Mouse (Mus musculus): Measurements from ENCODE around the gene Zfp827.

Gene Zfp827

DNA sequence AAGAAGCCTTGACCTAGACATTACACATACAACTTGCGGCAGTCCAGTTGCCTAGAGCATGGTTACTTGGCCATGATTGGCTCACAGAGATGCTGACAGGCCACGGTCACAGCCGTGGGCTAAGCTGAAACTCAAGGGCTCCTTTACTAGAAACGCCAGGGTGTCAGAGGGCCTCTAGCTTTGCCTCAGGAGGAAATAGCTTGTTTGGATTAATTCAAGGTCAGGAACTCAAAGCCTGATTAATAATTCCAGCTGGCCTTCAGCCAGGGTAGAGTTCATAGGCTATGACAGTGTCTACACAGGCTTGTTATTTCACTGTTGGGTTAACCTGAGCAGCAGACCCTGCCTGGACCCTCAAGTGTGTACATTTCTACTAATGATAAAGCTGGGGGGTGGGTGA lies 132.1 kb downstream of the Zfp827 start:
- DNase-seq, result peak; percentile 62

DNA sequence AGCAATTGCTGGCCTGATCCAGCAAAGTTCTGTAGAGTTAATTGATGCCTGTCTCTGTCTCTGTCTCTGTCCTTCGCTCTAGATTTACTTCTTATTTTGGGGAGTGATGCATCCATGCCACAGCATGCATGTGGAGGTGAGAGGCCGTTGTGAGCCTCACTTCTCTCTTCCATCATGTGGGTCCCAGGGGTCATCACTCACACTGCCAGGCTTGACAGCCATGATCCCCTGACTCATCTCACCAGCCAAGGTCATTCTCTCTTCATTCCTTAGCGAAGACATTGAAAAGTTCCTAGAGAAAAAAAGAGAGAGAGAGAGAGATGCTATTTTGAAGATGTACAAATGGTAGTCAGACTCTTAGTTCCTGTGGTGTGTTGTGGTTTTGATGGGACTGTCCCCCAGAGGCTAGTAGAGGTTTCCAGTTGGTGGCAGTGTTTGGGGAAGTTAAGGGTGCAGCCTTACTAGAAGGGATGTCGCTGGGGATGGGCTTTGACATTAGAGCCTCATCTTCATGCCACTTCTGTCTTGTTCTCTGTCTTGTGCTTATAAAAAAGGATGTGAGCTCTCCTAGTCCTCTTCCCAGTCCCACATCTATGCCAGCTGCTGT lies 133.0 kb downstream of the Zfp827 start:
- peak; percentile 32 for DNase-seq

DNA sequence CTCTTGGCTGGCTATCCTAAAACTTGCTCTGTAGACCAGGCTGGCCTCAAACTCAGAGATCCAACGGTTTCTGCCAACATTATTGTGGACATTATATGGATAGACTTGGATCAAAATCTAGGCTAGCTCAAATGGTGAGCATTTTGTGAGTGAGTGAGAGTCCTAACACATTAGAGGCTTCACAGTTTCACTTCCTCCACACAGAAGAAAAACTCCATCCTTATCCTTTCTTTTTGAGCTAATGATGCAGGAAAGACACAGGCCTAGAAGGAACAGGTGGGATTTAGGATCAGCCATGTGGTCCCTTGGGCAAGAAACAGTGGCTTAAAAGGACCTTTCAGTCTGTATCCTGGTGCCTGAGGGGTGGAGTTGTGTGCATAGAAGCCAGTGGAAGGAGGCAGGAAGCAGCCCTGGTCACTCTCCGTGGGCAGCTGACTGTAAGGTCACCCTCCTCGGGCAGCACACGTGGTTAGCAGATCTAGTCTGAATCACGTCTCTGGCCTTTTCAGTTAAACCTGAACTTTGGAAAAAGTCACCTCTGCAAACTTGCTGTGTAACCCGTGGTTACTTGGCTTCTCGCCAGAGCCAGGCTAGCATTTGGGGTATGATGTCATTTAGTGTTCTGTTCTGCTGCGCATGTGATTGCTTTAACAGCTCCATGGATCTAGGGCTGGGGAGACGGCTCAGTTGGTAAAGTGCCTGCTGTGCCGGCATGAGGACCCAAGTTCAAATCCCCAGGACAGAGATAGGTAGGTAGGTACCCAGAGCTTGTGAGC lies 134.5 kb downstream of the Zfp827 start:
- DNase-seq, result peak; percentile 70

DNA sequence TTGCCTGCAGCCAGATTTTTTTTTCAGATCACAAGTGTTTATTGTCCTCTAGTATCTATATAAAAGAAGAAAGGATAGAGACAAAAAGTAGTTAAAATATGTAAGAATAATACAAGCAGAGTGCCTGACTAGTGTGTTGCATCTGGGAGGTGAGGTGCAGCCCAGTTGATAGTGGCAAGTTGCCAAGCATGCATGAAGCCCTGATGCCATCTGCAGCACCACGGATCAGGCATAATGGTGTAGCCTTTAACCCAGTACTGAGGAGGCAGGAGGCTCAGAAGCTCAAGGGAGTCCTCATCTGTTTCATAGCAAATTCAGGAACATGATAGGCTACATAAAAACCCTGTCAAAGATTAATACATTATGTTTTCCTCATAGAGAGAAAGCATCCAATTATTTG lies 136.1 kb downstream of the Zfp827 start:
- no peak for DNase-seq

DNA sequence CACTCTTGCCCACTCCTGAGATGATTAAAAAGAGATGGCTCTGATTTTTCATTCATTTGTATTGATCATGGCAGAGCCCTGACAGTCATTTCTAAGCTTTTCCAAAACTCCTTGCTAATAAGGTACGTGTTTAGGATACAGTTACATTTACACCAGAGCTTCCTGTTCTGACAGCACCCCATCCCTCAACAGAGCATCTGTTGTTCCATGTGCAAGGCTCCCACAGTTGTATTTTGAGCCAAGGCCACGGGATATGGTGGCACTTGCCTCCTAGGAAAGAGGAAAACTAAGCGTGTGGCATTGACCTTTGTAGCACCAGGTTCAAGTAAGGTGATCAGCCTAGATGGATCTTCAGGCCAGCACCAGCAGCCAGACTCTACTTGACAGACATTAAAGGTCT lies 137.0 kb downstream of the Zfp827 start:
- no peak for DNase-seq

DNA sequence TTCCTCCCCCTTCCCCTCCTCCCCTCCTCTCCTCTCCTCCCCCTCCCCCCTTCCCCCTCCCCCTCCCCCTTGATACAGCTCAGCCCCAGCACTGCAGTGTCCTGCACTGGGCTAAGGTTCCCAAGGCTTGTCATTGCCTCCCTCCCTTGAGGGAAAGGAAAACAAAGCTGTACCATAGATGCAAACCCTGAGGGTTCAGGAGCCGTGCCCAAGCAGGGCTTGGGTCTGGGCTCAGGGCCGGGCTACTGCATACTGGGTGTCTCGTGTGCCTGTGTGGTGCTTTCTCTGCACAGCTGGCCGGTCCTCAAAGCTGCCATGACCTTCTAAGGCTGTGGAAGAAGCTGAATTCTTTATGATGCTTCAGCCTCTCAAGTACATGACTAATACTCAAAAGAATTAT lies 145.4 kb downstream of the Zfp827 start:
- DNase-seq, result no peak

DNA sequence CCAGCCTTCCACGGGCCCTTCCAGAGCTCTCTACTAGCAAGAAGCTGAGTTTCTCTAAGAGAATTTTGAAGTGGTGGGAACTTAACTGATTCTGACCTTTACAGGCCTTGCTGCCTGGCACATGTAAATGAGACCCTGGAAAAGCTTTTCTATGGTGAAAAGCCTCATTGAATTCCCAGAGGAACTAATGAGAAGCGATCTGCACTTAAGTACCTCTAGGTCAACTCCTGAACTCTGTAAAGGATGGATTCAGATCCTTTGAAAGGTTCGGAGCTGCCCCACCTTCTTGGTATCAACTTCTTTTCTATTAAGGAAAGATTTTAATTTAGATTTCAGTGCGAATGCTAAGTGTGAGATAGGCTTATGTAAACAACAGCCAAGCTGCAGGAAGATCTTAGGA lies 147.8 kb downstream of the Zfp827 start:
- DNase-seq, result no peak

DNA sequence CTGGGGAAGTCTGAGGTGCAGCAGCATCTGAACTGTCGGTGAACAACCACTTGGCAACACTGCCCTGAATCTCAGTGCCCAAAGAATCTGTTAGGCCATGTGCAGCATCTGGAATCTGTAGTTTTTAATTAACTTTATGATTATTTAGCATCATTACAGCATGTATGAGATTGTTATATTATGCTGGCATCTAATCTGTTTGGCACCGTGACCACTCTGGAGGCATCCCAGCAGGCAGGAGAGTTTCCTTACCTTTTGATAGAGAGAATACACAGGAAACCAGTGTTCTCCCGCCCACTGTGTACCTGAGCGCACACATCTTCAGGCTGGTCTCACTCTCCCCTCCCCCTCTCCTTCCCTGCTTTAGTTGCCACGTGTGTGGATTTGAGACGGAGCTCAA lies 151.4 kb downstream of the Zfp827 start:
- no peak for DNase-seq

DNA sequence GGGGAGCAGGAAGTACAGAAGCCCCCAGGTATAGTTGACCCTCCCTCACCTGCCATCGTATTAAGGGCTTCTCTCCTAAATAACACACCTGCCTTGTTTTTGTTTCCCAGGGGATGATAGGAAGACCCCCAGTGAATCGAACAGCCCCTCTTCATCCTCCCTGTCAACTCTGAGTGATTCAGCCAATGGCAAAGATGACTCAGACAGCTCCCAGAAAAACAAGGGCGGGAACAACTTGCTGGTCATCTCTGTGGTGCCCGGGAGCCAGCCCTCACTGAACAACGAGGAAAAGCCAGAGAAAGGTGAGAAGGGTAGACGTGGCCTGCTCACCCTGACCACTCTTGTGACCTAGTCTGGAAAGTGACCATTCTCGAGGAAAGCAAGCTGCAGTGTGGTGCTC lies 157.3 kb downstream of the Zfp827 start:
- no peak for DNase-seq

DNA sequence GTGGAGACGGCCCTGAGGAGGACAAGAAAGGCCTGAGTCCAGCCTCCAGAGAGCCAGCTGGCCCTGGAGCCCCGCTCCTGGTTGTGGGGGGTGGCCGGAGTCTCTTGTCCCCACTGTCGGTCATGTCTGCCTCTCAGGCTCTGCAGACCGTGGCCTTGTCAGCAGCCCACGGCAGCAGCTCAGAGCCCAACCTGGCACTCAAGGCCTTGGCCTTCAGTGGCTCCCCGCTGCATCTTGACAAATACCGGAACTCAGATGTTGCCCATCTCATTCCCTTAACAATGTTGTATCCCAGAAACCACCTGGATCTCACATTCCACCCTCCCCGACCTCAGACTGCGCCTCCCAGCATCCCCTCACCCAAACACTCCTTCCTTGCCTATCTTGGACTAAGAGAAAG lies 161.8 kb downstream of the Zfp827 start:
- DNase-seq, result no peak

DNA sequence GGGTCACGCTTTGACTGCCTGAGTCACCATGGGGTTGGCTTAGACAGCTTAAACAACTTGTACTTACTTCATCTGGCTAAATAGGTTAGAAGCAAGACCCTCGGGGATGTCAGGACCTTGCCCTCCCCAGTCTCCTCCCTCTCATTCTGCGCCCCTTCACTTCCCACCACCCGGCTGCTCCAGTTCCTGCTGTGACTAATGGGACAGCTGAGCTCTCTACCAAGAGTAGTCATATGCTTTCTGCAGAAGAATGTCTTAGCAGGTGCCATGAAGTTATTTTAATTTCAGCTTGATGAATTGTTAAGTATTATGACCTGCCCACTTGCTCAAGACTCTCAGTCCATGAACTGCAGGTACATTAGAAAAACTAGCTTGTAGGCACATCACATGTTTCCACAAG lies 168.2 kb downstream of the Zfp827 start:
- DNase-seq, result no peak

DNA sequence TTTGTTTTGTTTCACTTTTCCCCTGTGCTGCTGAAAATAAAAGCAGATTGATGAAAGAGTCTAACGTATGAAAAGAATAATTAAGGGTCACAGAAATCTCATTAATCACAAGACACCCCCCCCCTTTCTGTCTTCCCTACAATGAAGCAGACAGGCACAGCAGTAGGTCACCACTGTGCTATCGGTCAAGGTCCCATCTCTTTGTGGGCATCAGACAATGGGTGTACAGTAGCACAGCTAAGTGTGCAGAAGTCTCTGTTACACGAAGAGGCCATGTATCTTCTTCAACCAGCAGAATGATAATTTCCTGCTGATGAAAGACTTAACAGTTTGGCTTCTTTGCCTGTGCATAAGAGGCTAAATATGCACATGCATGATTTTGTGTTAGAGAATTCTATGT lies 170.4 kb downstream of the Zfp827 start:
- DNase-seq, result no peak

DNA sequence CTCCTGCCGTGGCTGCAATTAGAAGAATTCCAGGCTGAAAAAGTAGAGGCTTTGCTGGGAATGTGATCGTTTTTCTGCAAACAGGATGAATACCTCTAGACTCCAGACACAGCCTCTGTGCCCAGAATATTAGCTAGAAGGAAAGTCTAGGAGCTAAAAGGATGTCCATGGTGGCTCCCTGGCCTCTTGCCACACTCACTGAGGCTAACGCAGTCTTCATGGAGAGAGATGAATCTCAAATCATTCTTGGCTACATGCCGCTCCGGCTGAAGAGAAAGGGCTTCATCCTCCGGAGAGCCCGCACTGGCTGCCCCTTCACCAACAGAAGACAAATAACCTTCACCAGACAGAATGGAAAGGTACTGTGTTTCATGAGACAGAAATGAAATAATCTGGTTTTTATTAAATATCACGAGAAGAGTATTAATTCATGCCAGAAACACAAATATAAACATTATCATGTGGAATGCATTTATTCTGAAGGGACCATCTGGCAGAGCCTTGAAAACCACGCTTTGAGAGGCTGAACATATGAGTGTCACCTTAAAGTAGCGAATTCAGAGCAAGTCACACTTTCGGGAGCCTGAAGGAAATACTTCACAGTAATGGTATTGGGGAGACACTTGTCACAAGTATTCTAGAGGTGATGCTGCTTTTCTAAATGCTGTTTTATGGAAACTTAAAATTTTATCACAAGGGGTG lies 173.4 kb downstream of the Zfp827 start:
- no peak for DNase-seq

DNA sequence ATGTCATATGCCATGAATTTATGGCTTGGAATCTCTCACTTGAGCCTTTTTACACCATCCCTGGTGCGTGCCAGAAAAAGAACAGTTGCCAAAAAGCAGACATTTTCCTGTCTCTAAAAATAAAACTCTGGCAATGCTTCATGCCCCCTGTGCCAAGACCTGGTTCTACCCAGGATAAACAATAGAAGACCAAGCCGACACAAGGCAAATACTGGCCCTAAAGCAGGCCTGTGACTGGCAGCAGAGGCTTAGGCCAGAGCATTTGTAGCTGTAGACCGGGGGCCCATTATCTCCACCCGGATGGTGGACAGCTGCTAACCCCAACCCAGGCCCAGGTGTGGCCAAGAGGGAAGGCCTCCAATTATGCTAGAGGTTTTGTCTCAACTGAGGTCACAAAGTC lies 178.7 kb downstream of the Zfp827 start:
- DNase-seq, result peak; percentile 42

DNA sequence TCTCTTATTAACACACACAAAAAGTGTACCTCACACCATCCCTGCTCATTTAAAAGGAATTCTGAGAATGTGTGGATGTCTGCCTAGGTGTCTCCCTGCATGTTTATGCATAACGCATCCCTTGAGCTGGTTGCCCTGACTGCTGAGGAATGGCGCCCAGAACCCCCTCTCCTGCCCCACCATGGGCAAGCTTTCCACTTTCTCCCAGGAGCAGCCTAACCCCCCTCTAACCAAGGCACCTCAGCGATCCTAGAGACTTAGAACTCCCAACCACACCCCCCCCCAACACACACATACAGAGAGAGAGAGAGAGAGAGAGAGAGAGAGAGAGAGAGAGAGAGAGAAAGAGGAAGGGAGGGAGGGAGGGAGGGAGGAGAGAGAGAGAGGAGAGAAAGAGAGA lies 179.9 kb downstream of the Zfp827 start:
- no peak for DNase-seq

DNA sequence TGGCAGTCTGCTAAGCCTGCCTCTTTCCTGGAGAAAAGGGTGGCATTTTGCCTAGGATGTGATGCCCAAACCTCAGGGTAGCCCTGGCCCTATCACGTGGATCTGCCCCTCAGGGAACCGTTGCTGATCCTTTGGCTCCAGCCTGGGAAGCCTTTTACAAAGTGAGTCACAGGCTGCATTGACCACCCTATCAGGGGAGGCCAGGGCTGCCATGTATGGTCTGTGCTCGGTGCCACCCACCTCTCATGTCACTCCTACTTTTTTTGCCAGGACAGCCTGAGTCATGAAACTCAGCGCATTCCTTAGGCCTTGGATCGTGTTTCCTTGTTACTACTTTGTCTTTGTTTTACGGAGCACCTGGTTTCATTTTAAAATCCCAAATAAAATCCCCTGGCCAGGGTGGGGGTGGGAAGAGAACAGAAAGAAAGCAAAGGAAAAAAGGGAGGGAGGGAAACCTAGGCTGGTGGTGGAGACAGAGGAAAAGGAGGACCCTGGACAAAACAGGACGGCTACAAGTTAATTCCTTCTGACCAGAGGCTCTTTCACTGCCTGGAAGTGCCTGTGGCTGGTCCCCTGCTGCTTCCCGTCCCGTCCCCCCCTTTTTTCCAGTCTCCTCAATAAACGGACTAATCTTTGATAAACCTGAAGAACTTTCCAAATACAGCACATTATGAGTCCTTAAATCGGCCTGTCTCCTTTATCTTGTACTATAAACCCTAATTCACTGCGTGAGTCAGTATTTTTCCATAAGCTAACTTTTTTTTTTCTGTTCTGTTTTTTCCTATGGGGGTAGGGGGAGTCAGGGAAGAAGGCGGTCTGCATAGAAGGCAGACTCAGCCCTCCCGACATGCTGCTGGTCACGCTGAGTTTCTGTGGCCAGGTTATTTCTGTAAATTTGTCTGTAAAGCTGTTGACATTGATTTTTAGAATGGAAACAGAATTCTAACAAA lies 180.7 kb downstream of the Zfp827 start:
- DNase-seq, result peak; percentile 45

DNA sequence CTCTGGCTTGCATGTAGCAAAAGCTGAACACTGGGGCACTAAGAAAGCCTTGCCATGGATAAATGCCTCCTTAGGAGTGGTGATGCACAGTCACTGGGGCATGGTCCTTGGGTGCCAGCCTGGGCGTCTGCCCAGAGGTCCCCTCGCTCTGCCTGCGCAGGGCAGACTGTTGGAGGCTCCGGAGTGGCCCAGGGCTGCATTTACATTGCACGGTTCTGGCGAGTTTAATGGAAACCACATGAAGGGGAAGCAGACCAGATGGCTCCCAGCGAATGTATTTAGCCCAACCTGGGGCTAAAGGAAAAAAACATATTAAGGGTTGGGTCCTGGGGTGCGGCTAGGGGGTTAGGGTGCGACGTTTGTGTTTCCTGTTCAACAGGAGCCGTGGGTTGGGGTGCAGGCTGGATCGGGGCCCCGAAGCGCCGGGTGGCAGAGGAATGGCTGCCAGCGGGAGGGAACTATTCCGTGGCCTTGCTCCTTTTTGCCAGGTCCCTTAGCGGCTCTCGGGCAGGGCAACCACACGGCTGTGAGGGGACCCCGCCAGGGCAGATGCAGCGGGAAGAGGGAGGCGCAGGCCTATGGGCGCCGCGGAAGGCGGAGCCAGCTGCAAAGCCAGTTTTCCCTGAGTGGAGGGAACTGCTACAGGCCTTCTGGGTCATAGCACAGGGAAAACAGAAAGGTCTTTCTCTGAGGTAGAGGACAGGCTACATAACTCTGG lies 181.6 kb downstream of the Zfp827 start:
- DNase-seq, result peak; percentile 27

DNA sequence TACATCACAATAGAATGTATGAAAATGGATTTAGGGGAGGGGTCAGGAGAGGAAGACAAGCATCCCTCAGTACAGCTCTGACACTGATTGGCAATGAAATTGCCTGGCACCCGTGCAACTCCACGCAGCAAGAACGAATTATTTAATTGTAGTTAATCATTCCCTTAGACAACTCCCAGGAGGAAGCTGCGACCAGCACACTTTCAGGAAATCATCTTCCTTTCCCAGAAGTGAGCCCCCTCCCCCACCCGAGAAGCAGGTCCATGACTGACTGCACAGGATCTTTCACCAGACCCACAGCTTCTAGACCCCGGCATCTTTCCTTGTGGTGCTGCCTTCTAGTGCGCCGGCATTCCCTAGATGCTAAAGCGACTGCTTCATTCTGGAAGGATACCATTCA lies 183.4 kb downstream of the Zfp827 start:
- no peak for DNase-seq

DNA sequence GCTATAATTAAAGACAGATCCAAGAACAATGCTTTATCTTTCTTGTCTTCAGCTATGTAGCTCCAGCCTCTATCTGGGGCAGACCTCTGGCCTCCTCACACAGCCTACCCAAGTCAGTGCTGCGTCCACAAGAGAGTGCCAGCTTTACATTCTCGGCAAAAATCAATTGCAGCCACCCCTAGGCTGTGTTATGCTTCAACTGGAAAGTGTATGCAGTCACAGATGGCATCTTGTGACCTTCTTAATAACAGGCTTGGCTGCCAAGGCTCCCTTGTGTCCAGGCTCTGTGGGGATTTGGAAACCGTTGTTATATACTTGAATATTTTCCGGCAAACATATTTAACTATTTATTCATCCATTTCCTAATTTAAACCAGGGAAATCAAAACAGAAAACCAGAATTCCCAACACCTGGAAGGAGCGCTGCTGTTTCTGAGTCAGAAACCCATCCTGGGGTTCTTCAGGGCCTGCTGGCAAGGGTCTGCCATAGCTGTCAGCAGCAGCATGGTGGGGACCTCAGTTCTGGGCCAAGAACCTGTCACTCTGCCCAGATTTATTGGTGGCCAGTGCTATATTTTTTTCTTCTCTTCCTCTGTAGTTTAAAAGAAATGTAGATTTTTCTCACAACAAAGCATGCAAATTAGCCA lies 194.0 kb downstream of the Zfp827 start:
- DNase-seq, result no peak

DNA sequence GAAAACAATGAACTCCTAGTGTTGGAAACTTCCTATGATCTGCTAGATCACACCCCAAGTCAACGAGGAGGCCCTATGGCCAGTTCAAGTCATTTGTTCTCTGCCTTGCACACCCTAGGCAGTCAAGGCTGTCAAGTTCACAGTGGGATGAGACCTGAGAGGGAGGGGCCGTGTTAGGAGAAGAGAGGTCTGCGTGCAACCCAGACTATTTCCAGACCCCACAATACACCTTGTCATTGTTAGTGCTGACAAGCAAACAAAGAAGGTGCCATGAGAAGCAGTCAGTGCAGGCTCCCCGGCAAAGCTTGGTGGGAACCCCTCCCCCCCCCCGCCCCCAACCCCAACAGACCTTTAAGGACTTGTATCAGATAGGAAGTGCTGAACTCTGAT lies 194.5 kb downstream of the Zfp827 start:
- DNase-seq, result no peak

DNA sequence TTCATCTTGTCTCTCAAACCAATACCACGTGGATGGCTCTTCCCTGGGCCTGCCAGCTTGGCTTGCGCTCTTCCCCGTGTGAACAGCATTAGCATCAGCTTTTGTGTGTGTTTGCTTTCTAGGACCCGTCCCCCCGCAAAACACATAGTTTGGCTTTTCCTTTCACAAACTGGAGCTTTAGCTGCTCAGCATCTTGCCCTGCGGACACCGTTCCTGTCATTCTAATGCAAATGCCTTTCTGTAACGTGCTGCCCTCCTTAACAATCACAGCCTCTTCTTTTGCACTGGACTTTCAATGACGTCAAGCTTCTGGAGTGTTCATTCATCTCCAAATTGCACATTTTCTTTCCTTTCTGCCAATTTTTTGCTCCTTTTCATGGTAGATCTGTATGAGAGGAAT lies 196.1 kb downstream of the Zfp827 start:
- no peak for DNase-seq

DNA sequence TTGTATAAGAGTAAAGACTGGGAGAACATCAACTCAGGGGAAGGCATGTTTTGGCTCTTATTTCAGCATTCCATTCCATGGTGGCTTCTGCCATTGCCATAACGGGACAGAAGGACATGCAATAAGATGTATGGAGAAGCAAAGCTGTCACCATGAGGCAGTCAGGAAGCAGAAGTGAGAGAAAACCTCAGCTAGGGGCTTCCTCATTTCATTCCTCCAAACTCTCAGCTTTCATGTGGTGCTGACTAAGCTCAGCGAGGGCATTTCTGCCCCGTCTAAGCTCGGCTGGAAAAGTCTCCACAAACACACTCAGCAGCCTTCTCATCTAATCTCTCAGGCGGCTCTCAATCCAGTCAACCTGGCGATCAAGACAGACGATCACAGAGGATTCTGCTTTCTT lies 197.3 kb downstream of the Zfp827 start:
- peak; percentile 36 for DNase-seq

All from lung, postnatal 36 days (tissue).